Mouse (Mus musculus): ENCODE measurements around the gene Tab3. TPM values are rescaled to one million over a fixed set of nuclear protein-coding genes. Genes with fewer than 3 reads are reported as not detected.

The Tab3 gene
- polyA plus RNA-seq, 1 experiment = 4.0 TPM

DNA sequence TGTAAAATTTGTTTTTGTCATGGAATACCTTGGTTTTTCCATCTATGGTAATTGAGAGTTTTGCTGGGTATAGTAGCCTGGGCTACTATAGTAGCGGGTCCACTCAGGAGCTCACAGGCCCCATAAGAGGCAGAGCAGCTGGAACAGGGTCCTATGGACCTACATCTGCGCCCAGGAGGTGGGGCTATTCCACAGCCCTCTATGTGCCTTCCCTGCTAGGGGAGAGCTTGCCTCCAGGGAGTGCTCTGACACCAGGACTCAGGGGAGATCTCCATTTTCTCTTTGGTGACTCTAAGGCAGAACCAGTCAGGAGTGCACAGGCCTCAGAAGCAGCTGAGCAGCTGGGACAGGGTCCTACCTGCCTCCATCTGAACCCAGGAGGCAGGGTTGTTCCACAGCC, 109.9 kb downstream of the Tab3 start:
- no peak for TF ChIP-seq POLR2A (IDR thresholded peaks at IDR 0.05; ENCODE audit: low read depth, low read length)
- TF ChIP-seq CTCF (IDR thresholded peaks at IDR 0.05; ENCODE audit: extremely low read depth, insufficient read depth, insufficient read length, insufficient replicate concordance) = no peak
- no peaks in the 10 kb centered on the region for H3K36me3 ChIP-seq (ENCODE audit: control insufficient read depth, insufficient read depth, low read length)
- no peaks in the 10 kb centered on the region for H3K27me3 ChIP-seq (ENCODE audit: control insufficient read depth, insufficient read depth, low read length)
- 72% methylated on average over 2 of the region's 2 CpGs for WGBS
- H3K27ac ChIP-seq (ENCODE audit: insufficient read depth, low read length) = no peak overlapping the region
- no peak overlapping the region for H3K4me3 ChIP-seq (ENCODE audit: extremely low read depth, insufficient read depth, insufficient read length)
- no peaks in the 10 kb centered on the region for H3K4me1 ChIP-seq (ENCODE audit: control insufficient read depth, insufficient read depth, insufficient read length)
- DNase-seq (ENCODE audit: low read depth in 1 of 2, low spot score in 2 of 2) = no peak

Other genes with a start within 250 kb of the Tab3 start
- gene Gk, start 202.8 kb downstream of the Tab3 start, polyA plus RNA-seq (2012; rRNA removed) = 0.33 and 0.35 TPM in 2 replicates

Data from spleen, adult 2 months (tissue).